Mouse (Mus musculus): ENCODE measurements at regions not wholly inside any gene's neighbourhood (a gene's known extent, or its start where the extent isn't known, plus 50 kb on each side); places are given as distances from the start of the nearest gene placed in this dataset.

GRCm38 (mm10) chr4:5590531-5590930 is 797.4 kb upstream of the Impad1 start:
- TF ChIP-seq CTCF (conservative IDR thresholded peaks at IDR 0.05; ENCODE audit: low read length) (no peak), POU5F1 (IDR thresholded peaks at IDR 0.05; ENCODE audit: borderline replicate concordance, low read length) (no peak), NANOG (IDR thresholded peaks at IDR 0.05; ENCODE audit: borderline replicate concordance, low read length) (no peak)
- no peaks in the 10 kb centered on the region for H3K36me3 ChIP-seq (ENCODE audit: insufficient read depth, low read length)
- no peaks in the 10 kb centered on the region for H3K27me3 ChIP-seq (ENCODE audit: insufficient read depth, low read length)
- H3K4me1 ChIP-seq (replicated peaks; ENCODE audit: low read depth, low read length), result no peaks in the 10 kb centered on the region
- no peak overlapping the region for H3K4me3 ChIP-seq (replicated peaks; ENCODE audit: low read length)
- H3K9me3 ChIP-seq (ENCODE audit: low read length), result no peaks in the 10 kb centered on the region

- H3K36me3 ChIP-seq (ENCODE audit: insufficient read depth, low read length), result no peaks in the 10 kb centered on the region
- no peaks in the 10 kb centered on the region for H3K9me3 ChIP-seq (ENCODE audit: low read length)
- no peaks in the 10 kb centered on the region for H3K27me3 ChIP-seq (ENCODE audit: insufficient read depth, low read length)
- TF ChIP-seq NANOG (IDR thresholded peaks at IDR 0.05; ENCODE audit: borderline replicate concordance, low read length) (no peak), POU5F1 (IDR thresholded peaks at IDR 0.05; ENCODE audit: borderline replicate concordance, low read length) (no peak), CTCF (conservative IDR thresholded peaks at IDR 0.05; ENCODE audit: low read length) (no peak)
- H3K4me1 ChIP-seq (replicated peaks; ENCODE audit: low read depth, low read length), result no peaks in the 10 kb centered on the region
- H3K4me3 ChIP-seq (replicated peaks; ENCODE audit: low read length), result no peak overlapping the region
Observed at GRCm38 (mm10) chr4:5587465-5587864, 794.3 kb upstream of the Impad1 start.

GRCm38 (mm10) chr4:5585205-5585604 is 792.0 kb upstream of the Impad1 start:
- TF ChIP-seq NANOG (IDR thresholded peaks at IDR 0.05; ENCODE audit: borderline replicate concordance, low read length) (no peak), CTCF (conservative IDR thresholded peaks at IDR 0.05; ENCODE audit: low read length) (no peak), POU5F1 (IDR thresholded peaks at IDR 0.05; ENCODE audit: borderline replicate concordance, low read length) (no peak)

GRCm38 (mm10) chr4:5583989-5584677 is 791.0 kb upstream of the Impad1 start:
- TF ChIP-seq POU5F1 (IDR thresholded peaks at IDR 0.05; ENCODE audit: borderline replicate concordance, low read length), result no peak
- no peak for TF ChIP-seq CTCF (conservative IDR thresholded peaks at IDR 0.05; ENCODE audit: low read length)
- TF ChIP-seq NANOG (IDR thresholded peaks at IDR 0.05; ENCODE audit: borderline replicate concordance, low read length), result no peak
- Histone ChIP-seq H3K4me1 (replicated peaks; ENCODE audit: low read depth, low read length) (no peaks in the 10 kb centered on the region), H3K27me3 (ENCODE audit: insufficient read depth, low read length) (no peaks in the 10 kb centered on the region), H3K4me3 (replicated peaks; ENCODE audit: low read length) (no peak overlapping the region), H3K36me3 (ENCODE audit: insufficient read depth, low read length) (no peaks in the 10 kb centered on the region), H3K9me3 (ENCODE audit: low read length) (no peaks in the 10 kb centered on the region)

More at GRCm38 (mm10) chr4:5585205-5585604, 792.0 kb upstream of the Impad1 start:
- Histone ChIP-seq H3K36me3 (ENCODE audit: insufficient read depth, low read length) (no peaks in the 10 kb centered on the region), H3K9me3 (ENCODE audit: low read length) (no peaks in the 10 kb centered on the region), H3K27me3 (ENCODE audit: insufficient read depth, low read length) (no peaks in the 10 kb centered on the region), H3K4me1 (replicated peaks; ENCODE audit: low read depth, low read length) (no peaks in the 10 kb centered on the region), H3K4me3 (replicated peaks; ENCODE audit: low read length) (no peak overlapping the region)

GRCm38 (mm10) chr4:5568076-5568475 is 774.9 kb upstream of the Impad1 start:
- H3K36me3 ChIP-seq (ENCODE audit: insufficient read depth, low read length), result no peaks in the 10 kb centered on the region
- no peaks in the 10 kb centered on the region for H3K27me3 ChIP-seq (ENCODE audit: insufficient read depth, low read length)
- peaks cover 16% of the 10 kb centered on the region for H3K9me3 ChIP-seq (ENCODE audit: low read length)
- no peaks in the 10 kb centered on the region for H3K4me1 ChIP-seq (replicated peaks; ENCODE audit: low read depth, low read length)
- H3K4me3 ChIP-seq (replicated peaks; ENCODE audit: low read length), result no peak overlapping the region
- TF ChIP-seq POU5F1 (IDR thresholded peaks at IDR 0.05; ENCODE audit: borderline replicate concordance, low read length), result no peak
- TF ChIP-seq CTCF (conservative IDR thresholded peaks at IDR 0.05; ENCODE audit: low read length), result no peak
- no peak for TF ChIP-seq NANOG (IDR thresholded peaks at IDR 0.05; ENCODE audit: borderline replicate concordance, low read length)

DNA sequence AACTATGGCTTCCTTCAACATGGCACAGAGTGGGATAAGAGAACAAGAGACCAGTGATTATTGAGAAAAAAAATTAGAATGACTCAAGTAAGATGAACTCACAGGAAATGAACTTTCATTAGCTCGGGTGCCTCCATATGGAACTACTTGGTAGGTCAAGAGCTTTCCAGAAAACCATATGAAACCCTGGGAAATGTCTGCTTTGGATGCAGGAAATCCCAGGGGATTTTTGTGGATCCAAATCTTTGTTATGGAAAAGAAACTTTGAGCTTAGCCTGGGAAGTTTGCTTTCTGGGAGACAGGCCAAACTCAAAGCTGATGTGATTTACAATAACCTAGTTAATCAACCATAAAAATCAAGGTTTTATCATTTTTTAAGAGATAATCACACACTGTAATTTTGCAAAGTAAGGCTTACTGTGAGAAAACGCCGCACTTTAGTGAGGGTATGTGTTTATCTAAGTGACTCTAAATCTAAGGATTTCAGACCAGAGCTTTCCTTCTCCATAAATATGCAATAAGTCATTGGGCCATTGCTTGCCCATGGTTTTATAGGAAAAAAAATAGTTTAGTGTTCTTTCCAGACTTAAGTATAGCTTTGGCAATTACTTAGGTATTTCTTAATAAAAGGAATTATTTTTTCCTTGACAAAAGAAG is 767.0 kb upstream of the Impad1 start:
- Histone ChIP-seq H3K9me3 (ENCODE audit: low read length) (no peaks in the 10 kb centered on the region), H3K4me3 (replicated peaks; ENCODE audit: low read length) (no peak overlapping the region), H3K27me3 (ENCODE audit: insufficient read depth, low read length) (no peaks in the 10 kb centered on the region), H3K36me3 (ENCODE audit: insufficient read depth, low read length) (no peaks in the 10 kb centered on the region), H3K4me1 (replicated peaks; ENCODE audit: low read depth, low read length) (no peaks in the 10 kb centered on the region)
- TF ChIP-seq NANOG (IDR thresholded peaks at IDR 0.05; ENCODE audit: borderline replicate concordance, low read length) (no peak), POU5F1 (IDR thresholded peaks at IDR 0.05; ENCODE audit: borderline replicate concordance, low read length) (no peak), CTCF (conservative IDR thresholded peaks at IDR 0.05; ENCODE audit: low read length) (no peak)

DNA sequence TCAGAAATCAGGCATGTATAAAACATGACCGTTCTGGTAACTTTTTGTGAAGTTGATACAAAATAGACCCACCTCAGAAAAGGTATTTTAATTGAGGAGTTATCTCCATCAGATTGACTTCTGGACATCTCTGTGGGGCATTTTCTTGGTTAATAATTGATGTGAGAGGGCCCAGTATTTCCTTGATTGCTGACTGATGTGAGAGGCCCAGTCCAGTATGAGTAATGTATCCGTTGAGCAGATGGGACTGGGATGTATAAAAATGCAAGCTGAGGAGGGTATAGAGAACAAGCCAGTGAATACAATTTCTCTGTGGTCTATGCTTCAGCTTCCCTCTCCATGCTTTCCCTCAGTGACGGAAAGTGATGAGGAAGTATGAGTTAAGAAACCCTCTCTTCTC is 747.0 kb upstream of the Impad1 start:
- no peak overlapping the region for H3K4me3 ChIP-seq (replicated peaks; ENCODE audit: low read length)
- H3K9me3 ChIP-seq (ENCODE audit: low read length), result peaks cover 10% of the 10 kb centered on the region

DNA sequence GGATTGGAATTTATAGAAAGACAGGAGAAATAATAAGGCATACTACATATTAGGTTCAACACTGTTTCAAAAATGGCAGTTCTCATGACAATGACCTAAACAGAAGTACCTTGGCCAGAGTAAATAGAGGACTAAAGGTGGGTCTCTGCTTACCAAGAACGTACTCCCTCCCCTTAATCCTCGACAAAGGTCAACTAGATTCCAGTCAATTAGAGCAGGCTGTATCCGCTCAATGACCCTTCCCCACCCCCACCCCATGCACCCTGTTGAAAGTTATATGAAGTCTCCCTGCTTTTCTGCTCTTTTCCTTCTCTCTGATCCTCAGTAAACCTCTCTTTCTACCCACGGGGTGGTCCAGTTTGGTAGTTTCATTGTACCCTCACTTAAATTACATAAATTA is 737.3 kb upstream of the Impad1 start:
- Histone ChIP-seq H3K9me3 (ENCODE audit: low read length) (no peaks in the 10 kb centered on the region), H3K36me3 (ENCODE audit: insufficient read depth, low read length) (no peaks in the 10 kb centered on the region), H3K27me3 (ENCODE audit: insufficient read depth, low read length) (no peaks in the 10 kb centered on the region), H3K4me3 (replicated peaks; ENCODE audit: low read length) (no peak overlapping the region), H3K4me1 (replicated peaks; ENCODE audit: low read depth, low read length) (peaks cover 14% of the 10 kb centered on the region)
- TF ChIP-seq NANOG (IDR thresholded peaks at IDR 0.05; ENCODE audit: borderline replicate concordance, low read length), result no peak
- TF ChIP-seq POU5F1 (IDR thresholded peaks at IDR 0.05; ENCODE audit: borderline replicate concordance, low read length), result no peak
- no peak for TF ChIP-seq CTCF (conservative IDR thresholded peaks at IDR 0.05; ENCODE audit: low read length)

More for the DNA sequence above, 747.0 kb upstream of the Impad1 start:
- no peak for TF ChIP-seq CTCF (conservative IDR thresholded peaks at IDR 0.05; ENCODE audit: low read length)
- TF ChIP-seq NANOG (IDR thresholded peaks at IDR 0.05; ENCODE audit: borderline replicate concordance, low read length), result no peak
- no peak for TF ChIP-seq POU5F1 (IDR thresholded peaks at IDR 0.05; ENCODE audit: borderline replicate concordance, low read length)
- H3K27me3 ChIP-seq (ENCODE audit: insufficient read depth, low read length), result no peaks in the 10 kb centered on the region
- no peaks in the 10 kb centered on the region for H3K4me1 ChIP-seq (replicated peaks; ENCODE audit: low read depth, low read length)
- no peaks in the 10 kb centered on the region for H3K36me3 ChIP-seq (ENCODE audit: insufficient read depth, low read length)
